Mouse (Mus musculus) mesoderm, embryonic 11.5 days (tissue): ENCODE measurements around the gene Metap2.
"Not testable (repeated sequence)": the region's sequence is repeated elsewhere in the genome, so short reads cannot be mapped to it uniquely, and the experiment has no call there.

ENCODE experiments used
- DNase-seq: peaks from one replicate; pipeline ENCODE4 v3.0.0-alpha.2; 2012; ENCODE audit warnings: low read depth, low spot score

Gene Metap2

GRCm38 (mm10) chr10:93846706-93847105 is 50.2 kb downstream of the Metap2 start:
- no peak for DNase-seq

- DNase-seq = not testable (repeated sequence)
These were observed 61.8 kb downstream of the Metap2 start for GRCm38 (mm10) chr10:93835115-93835514.

GRCm38 (mm10) chr10:93834394-93834745 is 62.5 kb downstream of the Metap2 start:
- DNase-seq = no peak

- DNase-seq = peak; percentile 87
These were observed 63.0 kb downstream of the Metap2 start for GRCm38 (mm10) chr10:93833699-93834393.

- no peak for DNase-seq
These were observed 63.6 kb downstream of the Metap2 start for GRCm38 (mm10) chr10:93833370-93833698.

- DNase-seq = no peak
These were observed 64.1 kb downstream of the Metap2 start for GRCm38 (mm10) chr10:93832811-93833210.

GRCm38 (mm10) chr10:93831730-93832574 is 64.9 kb downstream of the Metap2 start:
- no peak for DNase-seq

- no peak for DNase-seq
These were observed 65.8 kb downstream of the Metap2 start, which contains the start of gene Usp44 for GRCm38 (mm10) chr10:93830931-93831729. Usp44 (plus strand) TSS chr10:93831555.

GRCm38 (mm10) chr10:93829898-93830831 is 66.7 kb downstream of the Metap2 start:
- no peak for DNase-seq

GRCm38 (mm10) chr10:93818661-93819060 is 78.2 kb downstream of the Metap2 start:
- DNase-seq = peak; percentile 76

- DNase-seq = no peak
These were observed 83.1 kb downstream of the Metap2 start for GRCm38 (mm10) chr10:93813755-93814154.

GRCm38 (mm10) chr10:93812774-93813415 is 84.0 kb downstream of the Metap2 start:
- peak; percentile 83 for DNase-seq

- DNase-seq = no peak
These were observed 84.8 kb downstream of the Metap2 start for GRCm38 (mm10) chr10:93812098-93812497.

- DNase-seq = no peak
These were observed 86.2 kb downstream of the Metap2 start for GRCm38 (mm10) chr10:93810590-93811185.

- DNase-seq = not testable (repeated sequence)
These were observed 87.5 kb downstream of the Metap2 start for GRCm38 (mm10) chr10:93809438-93809837.
